Mouse (Mus musculus) heart, postnatal 36 days (tissue): Measurements from ENCODE around the gene Ube2l6. TPM values are rescaled to one million over a fixed set of nuclear protein-coding genes. Genes with fewer than 3 reads are reported as not detected.

Experiments used
- total RNA-seq, 2 experiments: library from RNA; stranded (reverse); gene quantifications; 2 replicates each; pipeline ENCODE4 v1.2.3; 2021

The Ube2l6 gene
- total RNA-seq, 2 experiments from 2014 or later: 36.0 to 38.6 TPM

Other genes starting within 250 kb of the Ube2l6 start
- 10 to 100 TPM; 63.0 to 69.4 TPM for gene Ctnnd1, start 148.1 kb upstream of the Ube2l6 start, total RNA-seq
- under 1 TPM in 1 of 2 experiments, not detected in 1; 0.08 TPM for gene Btbd18, start 139.7 kb upstream of the Ube2l6 start, total RNA-seq
- 10 to 100 TPM; 26.2 to 29.6 TPM for gene Selenoh, start 128.1 kb upstream of the Ube2l6 start, total RNA-seq
- gene Gm28635, start 120.8 kb upstream of the Ube2l6 start, total RNA-seq: 1 to 10 TPM; 3.3 to 8.3 TPM
- 10 to 100 TPM; 11.7 to 12.2 TPM for gene Med19, start 120.4 kb upstream of the Ube2l6 start, total RNA-seq
- 100 to 1,000 TPM; 100 to 134 TPM for gene Tmx2, start 119.7 kb upstream of the Ube2l6 start, total RNA-seq
- 10 to 100 TPM; 62.4 to 63.4 TPM for gene Zdhhc5, start 83.6 kb upstream of the Ube2l6 start, total RNA-seq
- gene Clp1, start 71.5 kb upstream of the Ube2l6 start, total RNA-seq: 1 to 10 TPM; 6.1 to 6.2 TPM
- 1 to 10 TPM; 1.2 TPM for gene Ypel4, start 64.8 kb upstream of the Ube2l6 start, total RNA-seq
- gene Gm19426, start 55.2 kb upstream of the Ube2l6 start, total RNA-seq: 1 to 10 TPM; 1.1 to 1.4 TPM
- 10 to 100 TPM; 81.1 to 84.3 TPM for gene Serping1, start 23.4 kb upstream of the Ube2l6 start, total RNA-seq
- not detected for gene Smtnl1, start 23.8 kb downstream of the Ube2l6 start, total RNA-seq
- gene Timm10, start 28.2 kb downstream of the Ube2l6 start, total RNA-seq: 100 to 1,000 TPM; 105 to 106 TPM
- gene Slc43a1, start 40.0 kb downstream of the Ube2l6 start, total RNA-seq: 1 to 10 TPM; 2.1 to 2.5 TPM
- gene Rtn4rl2, start 87.9 kb downstream of the Ube2l6 start, total RNA-seq: 1 to 10 TPM; 2.6 to 3.2 TPM
- gene Slc43a3, start 137.8 kb downstream of the Ube2l6 start, total RNA-seq: 100 to 1,000 TPM in 1 of 2 experiments, 10 to 100 TPM in 1; 58.7 to 102 TPM
- not detected for gene Prg2, start 181.6 kb downstream of the Ube2l6 start, total RNA-seq
- not detected for gene Prg3, start 189.4 kb downstream of the Ube2l6 start, total RNA-seq
- 10 to 100 TPM; 40.6 to 41.6 TPM for gene Ssrp1, start 238.4 kb downstream of the Ube2l6 start, total RNA-seq
- under 1 TPM; 0.31 to 0.60 TPM for gene P2rx3, start 238.6 kb downstream of the Ube2l6 start, total RNA-seq
- gene Tnks1bp1, start 249.2 kb downstream of the Ube2l6 start, total RNA-seq: 10 to 100 TPM; 61.9 to 65.9 TPM